Mouse (Mus musculus) A20 (cell line): ENCODE data around the gene Plch2.

Source experiments
- DNase-seq: peaks from one replicate; pipeline ENCODE4 v3.0.0-alpha.2; 2011; ENCODE audit warnings: low read depth, low spot score

The Plch2 gene

GRCm38 (mm10) chr4:155074418-155074817, 17.8 kb upstream of the Plch2 start:
- DNase-seq, result no peak

DNA sequence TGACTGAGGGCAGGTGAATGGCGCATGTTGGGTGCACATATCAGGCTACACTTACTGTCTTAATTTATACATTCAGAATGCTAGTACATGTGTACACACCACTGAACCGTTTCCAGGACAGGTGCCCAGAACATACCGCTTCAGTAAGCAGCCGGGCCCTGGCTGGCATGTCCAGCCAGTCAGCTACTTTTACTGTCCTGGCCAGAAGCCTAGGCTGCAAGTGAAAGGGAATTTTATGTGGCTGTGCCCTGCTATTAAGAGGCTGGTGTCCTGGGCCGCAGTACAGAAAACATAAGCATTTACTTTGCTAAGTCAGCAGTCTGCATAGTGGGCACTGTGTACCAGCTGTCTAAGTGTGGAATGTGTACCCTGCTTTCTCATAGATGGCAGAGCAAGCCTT, 14.3 kb upstream of the Plch2 start:
- no peak for DNase-seq

DNA sequence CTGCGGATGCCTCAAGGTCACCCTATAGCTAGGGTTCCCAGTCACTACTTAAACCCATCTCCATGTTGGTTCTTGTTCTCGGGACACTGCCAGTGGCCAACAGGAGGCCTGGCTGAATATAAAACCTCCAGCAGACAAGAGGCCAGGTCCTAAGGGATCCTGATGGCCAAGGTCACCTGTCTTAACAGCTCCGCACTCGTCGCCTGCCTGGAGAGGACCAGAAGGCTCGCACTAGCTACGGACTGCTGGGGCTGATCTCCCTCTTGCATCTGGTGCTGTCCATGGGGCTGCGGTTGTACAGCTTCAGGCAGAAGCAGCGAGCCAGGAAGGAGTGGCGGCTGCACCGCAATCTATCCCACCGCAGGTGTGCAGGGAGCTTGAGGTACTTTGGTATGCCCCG, 13.6 kb upstream of the Plch2 start:
- no peak for DNase-seq

DNA sequence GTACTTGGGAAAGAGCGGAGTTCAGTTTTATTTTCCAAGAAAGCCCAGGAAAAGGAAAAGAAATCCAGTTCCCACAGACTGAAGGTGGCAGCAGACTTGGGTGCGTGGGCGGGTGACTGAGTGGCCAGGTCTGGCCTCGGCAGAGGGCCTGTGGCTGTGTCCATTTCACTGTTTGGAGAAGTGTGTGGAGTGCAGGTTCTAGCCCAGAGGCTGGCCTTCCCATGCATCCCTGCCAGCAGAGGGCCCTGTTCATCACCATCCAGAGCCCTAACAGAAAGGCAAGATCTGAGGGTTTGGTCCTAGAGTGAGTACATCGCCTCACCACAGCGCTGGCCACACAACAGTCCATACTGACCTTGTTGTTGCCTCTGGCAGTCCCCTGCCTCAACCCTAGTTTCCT, 12.6 kb upstream of the Plch2 start:
- peak; percentile 42 for DNase-seq

DNA sequence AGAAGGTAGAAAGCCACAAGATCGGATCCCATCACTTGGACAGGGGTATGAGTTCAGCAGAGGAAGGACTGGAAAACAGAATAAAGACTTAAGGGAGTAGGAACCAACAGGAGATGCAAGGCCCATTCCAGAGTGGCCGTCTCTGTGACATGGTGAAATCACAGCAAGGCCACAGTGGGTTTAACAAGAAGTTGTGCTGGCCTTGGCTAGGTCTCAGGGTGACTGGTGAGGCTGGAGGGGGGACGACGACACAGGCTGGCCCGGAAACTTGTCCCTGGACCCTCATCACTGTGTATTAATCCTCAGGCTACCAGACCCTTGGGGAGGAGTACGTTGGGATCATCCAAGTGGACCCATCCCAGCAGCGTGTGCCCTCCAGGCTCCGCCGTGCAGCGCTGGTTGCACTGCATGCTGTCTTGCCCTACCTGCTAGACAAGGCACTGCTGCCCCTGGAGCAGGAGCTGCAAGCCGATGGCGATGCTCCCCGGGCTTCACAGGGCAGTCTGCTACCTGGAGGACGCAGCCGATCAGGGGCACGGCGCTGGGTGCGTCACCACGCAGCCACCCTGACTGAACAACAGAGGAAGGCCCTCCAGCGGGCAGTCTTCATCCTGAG, 11.9 kb upstream of the Plch2 start:
- no peak for DNase-seq

GRCm38 (mm10) chr4:155066834-155067522, 10.4 kb upstream of the Plch2 start, which contains the start of gene Pex10:
Pex10 (plus strand) TSS chr4:155067016.
- peak; percentile 97 for DNase-seq

- peak; percentile 88 for DNase-seq
These were observed 9.6 kb upstream of the Plch2 start for GRCm38 (mm10) chr4:155065970-155066833.

DNA sequence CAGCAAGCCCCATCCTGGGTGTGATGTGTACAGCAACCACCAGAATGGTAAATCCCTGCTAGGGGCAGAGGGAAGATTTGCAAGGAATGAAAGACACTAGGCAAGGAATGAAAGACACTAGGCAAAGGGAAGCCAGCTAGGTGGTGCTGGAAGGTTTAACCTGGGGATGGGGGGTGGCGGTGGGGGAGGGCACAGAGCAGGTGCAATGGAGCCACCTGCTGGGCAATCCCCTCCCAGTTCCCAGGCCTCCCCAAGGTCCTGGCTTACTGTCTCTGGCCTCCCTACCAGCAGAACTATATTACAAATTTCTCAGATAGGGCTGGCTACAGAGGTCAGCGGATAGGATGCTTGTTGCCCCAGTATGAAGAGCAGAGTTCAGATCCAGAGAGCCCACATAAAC, 7.9 kb upstream of the Plch2 start:
- DNase-seq, result peak; percentile 41

DNA sequence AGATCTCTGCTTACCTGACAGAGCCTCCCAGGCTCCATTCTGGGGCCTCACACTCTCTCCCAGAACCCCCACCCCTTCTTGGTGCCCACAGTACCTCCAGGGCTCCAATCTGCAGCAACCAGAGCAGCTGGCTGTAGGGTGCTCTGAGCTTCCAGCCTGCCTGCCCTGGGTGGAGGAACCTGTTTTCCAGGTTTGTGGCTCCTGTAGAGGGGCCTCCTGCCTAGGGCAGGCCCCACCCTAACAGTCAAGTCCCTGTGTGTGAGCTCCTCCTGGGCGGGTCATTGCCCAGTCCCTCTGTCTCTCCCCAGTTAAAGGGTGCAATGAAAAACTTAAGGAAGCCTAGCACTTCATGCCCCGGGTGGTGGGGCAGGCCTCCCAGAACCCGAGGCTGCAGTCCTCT, 7.3 kb upstream of the Plch2 start:
- DNase-seq, result no peak

DNA sequence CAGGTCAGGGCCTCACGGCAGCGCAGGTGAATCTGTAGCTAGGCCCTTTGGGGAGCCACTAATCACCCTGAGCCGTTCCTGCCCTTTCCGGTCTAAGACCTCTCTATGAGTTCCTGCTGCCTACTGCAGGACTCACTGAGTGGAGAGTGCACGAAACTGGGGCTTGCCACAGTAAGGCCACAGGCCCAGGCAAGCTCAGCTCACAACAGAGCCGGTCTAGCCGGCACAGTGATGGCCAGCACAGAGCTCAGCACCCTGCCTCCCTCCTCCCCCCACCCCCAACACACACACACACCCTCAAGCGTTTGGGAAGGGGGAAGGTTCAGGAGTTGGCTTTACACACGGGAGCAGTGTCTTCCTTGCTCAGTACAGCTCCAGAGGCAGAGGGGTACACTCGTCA, 1.7 kb upstream of the Plch2 start:
- DNase-seq, result no peak

- DNase-seq, result no peak
These were observed 6.5 kb downstream of the Plch2 start for GRCm38 (mm10) chr4:155050116-155050515.

DNA sequence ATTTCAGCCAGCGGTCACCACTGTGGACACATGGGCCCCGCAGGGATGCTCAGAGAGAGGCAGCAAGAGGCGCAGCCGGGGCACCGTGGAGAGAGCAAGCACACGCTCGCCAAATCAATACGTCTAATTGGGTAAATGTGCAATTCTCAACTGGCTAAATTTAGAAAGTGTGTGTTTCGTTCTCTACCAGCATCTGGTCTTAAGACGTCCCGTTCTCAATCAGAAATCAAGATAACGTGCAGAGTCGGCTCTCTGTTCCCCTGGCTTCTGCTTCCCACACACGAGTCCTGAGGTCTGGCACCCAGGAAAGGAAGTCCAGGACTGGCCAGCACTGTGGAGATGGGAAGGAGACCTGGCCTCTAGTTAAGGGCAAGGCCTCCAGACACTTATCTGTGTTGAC, 9.9 kb downstream of the Plch2 start:
- DNase-seq, result no peak

DNA sequence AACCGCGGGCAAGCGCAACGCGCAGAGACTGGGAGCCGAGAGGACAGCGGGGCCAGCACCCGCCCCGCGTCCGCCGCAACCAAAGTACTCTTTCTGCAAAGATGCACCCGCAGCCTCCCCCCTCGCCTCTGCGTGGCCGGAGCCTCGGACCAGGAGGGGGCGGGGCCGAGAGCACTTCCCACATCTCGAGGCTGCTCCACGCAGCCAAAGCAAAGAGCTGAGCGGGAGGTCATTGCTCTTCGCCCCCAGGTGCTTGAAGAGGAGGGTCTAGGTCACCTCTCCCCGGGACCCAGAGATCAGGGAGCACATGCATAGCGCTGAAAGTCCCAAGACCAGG, 13.3 kb downstream of the Plch2 start:
- no peak for DNase-seq

- DNase-seq, result no peak
These were observed 13.8 kb downstream of the Plch2 start for GRCm38 (mm10) chr4:155042606-155043288.

DNA sequence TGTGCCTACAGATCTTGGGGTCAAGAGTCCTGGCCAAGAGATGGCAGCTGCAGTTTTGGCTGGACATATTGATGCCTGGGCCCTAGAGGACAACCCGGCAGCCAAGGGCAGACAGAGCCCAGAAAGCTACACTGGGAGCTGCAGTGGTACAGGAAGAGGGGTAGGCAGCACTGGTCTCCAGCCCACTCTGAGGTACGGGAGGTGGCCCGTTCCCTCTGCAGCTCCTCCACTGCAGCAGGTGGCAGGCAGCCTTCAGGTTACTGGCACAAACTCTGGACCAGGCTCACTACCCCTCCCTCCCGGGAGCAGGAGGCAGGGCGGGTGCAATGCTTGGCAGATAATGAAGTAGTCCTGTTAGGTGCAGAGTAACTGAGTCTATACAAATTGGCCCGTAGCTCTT, 15.9 kb downstream of the Plch2 start:
- no peak for DNase-seq

GRCm38 (mm10) chr4:155040197-155040596, 16.4 kb downstream of the Plch2 start:
- DNase-seq, result no peak

GRCm38 (mm10) chr4:155034787-155035186, 21.8 kb downstream of the Plch2 start:
- no peak for DNase-seq

- no peak for DNase-seq
These were observed 22.4 kb downstream of the Plch2 start for GRCm38 (mm10) chr4:155034202-155034601.

GRCm38 (mm10) chr4:155033115-155033514, 23.5 kb downstream of the Plch2 start:
- no peak for DNase-seq

DNA sequence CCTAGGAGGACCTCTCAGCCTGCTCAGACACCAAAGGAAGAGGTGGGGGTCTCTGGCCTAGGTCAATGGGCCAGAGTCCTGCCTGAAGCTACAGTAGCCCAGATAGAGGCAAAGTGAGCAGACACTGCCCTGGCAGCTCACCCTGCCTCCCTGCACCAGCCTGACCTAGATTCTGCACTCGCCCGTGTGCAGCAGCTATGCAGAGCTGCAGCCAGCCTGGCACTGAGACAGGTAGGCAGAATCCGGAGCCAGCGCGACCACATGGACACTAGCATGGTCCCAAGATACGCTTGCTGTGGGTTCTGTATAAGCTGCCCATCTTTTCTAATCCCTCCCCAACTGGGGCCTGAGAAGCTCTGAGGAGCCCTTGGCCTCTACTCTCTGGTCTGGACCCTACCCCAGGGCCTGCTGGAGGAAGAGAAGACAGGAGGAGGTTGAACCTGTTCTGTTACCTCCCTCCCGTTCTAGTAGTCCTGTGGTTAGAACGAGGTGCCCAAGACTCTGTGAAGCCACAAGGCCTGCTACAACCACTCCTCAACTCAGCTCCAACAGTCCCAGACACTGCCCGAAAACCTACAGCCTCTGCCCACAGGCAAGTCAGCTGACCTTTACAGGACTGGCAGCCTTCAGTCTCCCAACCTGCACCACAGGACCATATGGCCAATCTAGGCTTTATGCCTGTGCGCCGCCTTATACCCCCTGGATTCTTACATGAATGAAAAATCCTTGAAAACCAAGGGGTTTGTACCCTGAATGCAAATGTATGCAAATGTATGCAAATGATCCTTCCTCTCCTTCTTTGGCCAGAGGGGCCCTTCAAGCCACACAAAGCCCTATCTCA, 32.2 kb downstream of the Plch2 start:
- DNase-seq, result no peak

DNA sequence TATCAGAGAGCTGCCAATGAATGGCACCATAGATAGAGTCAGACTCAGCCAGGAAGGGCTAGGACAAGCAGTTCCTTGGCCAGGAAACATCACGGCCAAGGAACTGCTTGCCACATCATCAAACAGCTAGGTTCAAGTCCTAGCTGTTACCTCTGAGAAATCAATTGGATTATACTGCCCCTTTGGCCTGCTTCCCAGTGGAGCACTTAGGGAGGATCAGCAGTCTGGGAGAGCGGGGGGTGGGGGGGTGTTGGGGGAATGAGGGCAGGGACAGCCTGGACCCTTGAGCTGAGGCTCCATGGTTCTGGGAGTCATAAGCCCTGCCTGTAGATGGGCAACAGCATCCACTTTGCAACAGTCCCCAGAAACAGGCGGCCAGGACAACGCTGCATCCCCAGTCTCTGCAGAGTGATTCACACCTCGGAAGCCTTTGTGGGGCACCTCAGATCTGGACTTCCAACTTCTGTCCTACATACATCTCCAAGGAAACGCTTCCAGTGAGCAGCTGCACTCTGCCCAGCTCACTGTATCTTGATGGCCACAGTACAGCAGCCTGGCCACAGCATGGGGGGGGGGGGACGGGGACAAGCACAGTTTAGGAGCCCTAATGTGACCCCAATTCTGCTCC, 34.2 kb downstream of the Plch2 start:
- DNase-seq, result no peak
